Mouse (Mus musculus) G1E (cell line): ENCODE data around the gene 2010005H15Rik. TPM values are rescaled to one million over a fixed set of nuclear protein-coding genes. Genes with fewer than 3 reads are reported as not detected.
"Not testable (repeated sequence)": the region's sequence is repeated elsewhere in the genome, so short reads cannot be mapped to it uniquely, and the experiment has no call there.

Experiments used
- ATAC-seq: 2 replicates; pipeline ENCODE4 v1.8.0; 2016; ENCODE audit warnings: mild to moderate bottlenecking; ENCODE audit not compliant: insufficient number of reproducible peaks, poor library complexity, low FRiP score, severe bottlenecking; ENCODE audit errors: extremely low read depth
- DNase-seq: peaks from one replicate; pipeline ENCODE4 v3.0.0; 2012; ENCODE audit warnings: low spot score
- H3K27me3 ChIP-seq: 2 replicates; pipeline ENCODE4 v1.6.1; 2012; ENCODE audit warnings: mild to moderate bottlenecking, low read length, inconsistent platforms; ENCODE audit not compliant: insufficient read depth
- H3K36me3 ChIP-seq: replicated peaks from 2 replicates; pipeline ENCODE3; 2012; ENCODE audit warnings: mild to moderate bottlenecking, inconsistent platforms
- H3K4me1 ChIP-seq: 2 replicates; pipeline ENCODE4 v1.6.1; 2012; ENCODE audit warnings: low read depth, low read length, inconsistent platforms, mixed read lengths; ENCODE audit not compliant: insufficient read depth
- H3K4me3 ChIP-seq: 2 replicates; pipeline ENCODE4 v1.5.1; 2012; ENCODE audit warnings: low read depth, mild to moderate bottlenecking, inconsistent platforms, low read length, moderate library complexity, mixed read lengths
- H3K9me3 ChIP-seq: replicated peaks from 2 replicates; pipeline ENCODE4 v1.6.1; 2012; ENCODE audit warnings: inconsistent platforms
- CTCF ChIP-seq: IDR thresholded peaks from 2 replicates; pipeline ENCODE4 v1.5.1; 2012; ENCODE audit warnings: low read depth, low read length, inconsistent platforms, mixed read lengths
- GATA1 ChIP-seq: IDR thresholded peaks from 2 replicates; pipeline ENCODE4 v1.6.1; 2012; ENCODE audit warnings: borderline replicate concordance, low read length, inconsistent platforms, mixed read lengths
- GATA2 ChIP-seq: IDR thresholded peaks from 2 replicates; pipeline ENCODE4 v1.6.1; 2012; ENCODE audit warnings: low read depth, low read length, inconsistent platforms, borderline replicate concordance
- POLR2AphosphoS5 ChIP-seq: IDR thresholded peaks from 2 replicates; pipeline ENCODE4 v1.6.1; 2012; ENCODE audit warnings: low read depth, low read length, inconsistent platforms; ENCODE audit not compliant: insufficient replicate concordance
- TAL1 ChIP-seq: conservative IDR thresholded peaks from 2 replicates; pipeline ENCODE4 v1.6.1; 2012; ENCODE audit warnings: low read depth, low read length, inconsistent platforms, mixed read lengths
- polyA plus RNA-seq: library from polyadenylated mRNA; stranded (reverse); fragments of >175 nt; gene quantifications from 2 replicates; pipeline ENCODE4 v1.2.3, GENCODE M21; 2012
- total RNA-seq, 2 experiments: library from RNA; stranded (forward) in 1 of 2; stranded (reverse) in 1 of 2; fragments of 200-1000 nt in 1 of 2; fragments of >200 nt in 1 of 2; fragmentation: Nextera tagmentation in 1 of 2; gene quantifications; 2 replicates each; pipeline ENCODE4 v1.2.3; 2014 to 2017

Gene 2010005H15Rik
- total and polyA plus RNA-seq, 3 experiments: not detected

- DNase-seq (no peak), ATAC-seq (no peak)
- Histone ChIP-seq H3K27me3 (peaks cover 3% of the 10 kb centered on the region; the same call in 1 of the 2 replicates), H3K4me3 (no peak within 1 kb of the TSS), H3K9me3 (no peaks in the 10 kb centered on the region), H3K4me1 (no peaks in the 10 kb centered on the region), H3K36me3 (no peaks in the 10 kb centered on the region)
- TF ChIP-seq CTCF (no peak), TAL1 (no peak), POLR2AphosphoS5 (no peak), GATA1 (no peak), GATA2 (no peak)
Observed at GRCm38 (mm10) chr16:36209967-36210453, 11.3 kb upstream of the 2010005H15Rik start, which contains the start of gene Gm5416. Gm5416 (plus strand) TSS chr16:36210403.

- H3K36me3 ChIP-seq, H3K4me3 ChIP-seq, ATAC-seq, H3K27me3 ChIP-seq, DNase-seq, H3K4me1 ChIP-seq, H3K9me3 ChIP-seq: not testable (repeated sequence)
Observed at GRCm38 (mm10) chr16:36260585-36260984, 39.3 kb downstream of the 2010005H15Rik start.

DNA sequence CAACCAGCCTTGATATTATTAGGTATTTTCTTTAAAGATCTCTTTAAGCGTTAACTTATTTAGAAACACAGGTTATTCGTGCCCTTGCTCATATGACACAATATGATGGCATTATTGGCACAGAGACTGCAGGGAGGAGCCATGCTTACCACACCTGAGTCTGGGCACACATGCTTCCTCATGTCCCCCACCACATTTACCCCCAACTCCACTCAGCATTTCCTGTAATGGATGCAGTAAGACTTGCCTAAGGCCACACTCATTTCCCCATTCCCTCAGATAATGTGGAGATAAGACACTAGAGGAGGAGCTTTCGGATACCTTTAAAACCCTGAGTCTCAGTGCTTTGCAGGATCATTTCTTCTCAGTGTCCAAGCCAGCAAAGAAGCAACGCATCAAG, 55.5 kb downstream of the 2010005H15Rik start, which contains the start of gene Stfa1:
Stfa1 (plus strand) TSS at position 156 of the 400 bp plus-strand sequence.
- ATAC-seq, DNase-seq, H3K4me3 ChIP-seq, H3K36me3 ChIP-seq, H3K27me3 ChIP-seq, H3K4me1 ChIP-seq, H3K9me3 ChIP-seq: not testable (repeated sequence)

- Histone ChIP-seq H3K36me3 (no peaks in the 10 kb centered on the region), H3K4me1 (no peaks in the 10 kb centered on the region), H3K9me3 (no peaks in the 10 kb centered on the region), H3K27me3 (no peaks in the 10 kb centered on the region), H3K4me3 (no peak overlapping the region)
- DNase-seq (no peak), ATAC-seq (no peak)
- TF ChIP-seq POLR2AphosphoS5 (no peak), CTCF (no peak), TAL1 (no peak), GATA1 (no peak), GATA2 (no peak)
Observed at GRCm38 (mm10) chr16:36289140-36289539, 67.9 kb downstream of the 2010005H15Rik start.

Other genes with a start within 250 kb of the 2010005H15Rik start
- 70.1 and 85.2 TPM in 2 replicates for gene Kpna1, start 242.7 kb upstream of the 2010005H15Rik start, total RNA-seq (2014; fragmentation: Nextera tagmentation)
- gene Kpna1, start 242.7 kb upstream of the 2010005H15Rik start, total RNA-seq (2017): 49.2 and 53.7 TPM in 2 replicates
- 51.4 and 54.1 TPM in 2 replicates for gene Kpna1, start 242.7 kb upstream of the 2010005H15Rik start, polyA plus RNA-seq
- 3.5 and 7.1 TPM in 2 replicates for gene Wdr5b, start 180.3 kb upstream of the 2010005H15Rik start, total RNA-seq (2014; fragmentation: Nextera tagmentation)
- gene Wdr5b, start 180.3 kb upstream of the 2010005H15Rik start, total RNA-seq (2017): 6.9 and 8.1 TPM in 2 replicates
- 0.19 and 0.50 TPM in 2 replicates for gene Wdr5b, start 180.3 kb upstream of the 2010005H15Rik start, polyA plus RNA-seq
- 136 and 143 TPM in 2 replicates for gene Fam162a, start 149.9 kb upstream of the 2010005H15Rik start, total RNA-seq (2014; fragmentation: Nextera tagmentation)
- gene Fam162a, start 149.9 kb upstream of the 2010005H15Rik start, total RNA-seq (2017): 266 and 272 TPM in 2 replicates
- gene Fam162a, start 149.9 kb upstream of the 2010005H15Rik start, polyA plus RNA-seq: 262 and 411 TPM in 2 replicates
- 71.8 and 93.8 TPM in 2 replicates for gene Ccdc58, start 149.8 kb upstream of the 2010005H15Rik start, total RNA-seq (2014; fragmentation: Nextera tagmentation)
- 148 and 250 TPM in 2 replicates for gene Ccdc58, start 149.8 kb upstream of the 2010005H15Rik start, total RNA-seq (2017)
- 4.0 and 6.3 TPM in 2 replicates for gene Ccdc58, start 149.8 kb upstream of the 2010005H15Rik start, polyA plus RNA-seq
- gene Csta1, start 90.2 kb upstream of the 2010005H15Rik start, total RNA-seq (2014; fragmentation: Nextera tagmentation): not detected in 2 replicates
- gene Csta1, start 90.2 kb upstream of the 2010005H15Rik start, total RNA-seq (2017): 0.12 and 0.16 TPM in 2 replicates
- gene Csta1, start 90.2 kb upstream of the 2010005H15Rik start, polyA plus RNA-seq: not detected in 2 replicates
- not detected in 2 replicates for gene Stfa2l1, start 64.7 kb upstream of the 2010005H15Rik start, total RNA-seq (2014; fragmentation: Nextera tagmentation)
- gene Stfa2l1, start 64.7 kb upstream of the 2010005H15Rik start, total RNA-seq (2017): not detected in 2 replicates
- not detected in 2 replicates for gene Stfa2l1, start 64.7 kb upstream of the 2010005H15Rik start, polyA plus RNA-seq
- gene Gm5483, start 37.3 kb upstream of the 2010005H15Rik start, total RNA-seq (2014; fragmentation: Nextera tagmentation): not detected in 2 replicates
- 0.05 and 0.06 TPM in 2 replicates for gene Gm5483, start 37.3 kb upstream of the 2010005H15Rik start, total RNA-seq (2017)
- gene Gm5483, start 37.3 kb upstream of the 2010005H15Rik start, polyA plus RNA-seq: not detected in 2 replicates
- gene Gm5416, start 11.1 kb upstream of the 2010005H15Rik start, total RNA-seq (2014; fragmentation: Nextera tagmentation): not detected in 2 replicates
- gene Gm5416, start 11.1 kb upstream of the 2010005H15Rik start, total RNA-seq (2017): not detected in 2 replicates
- not detected in 2 replicates for gene Gm5416, start 11.1 kb upstream of the 2010005H15Rik start, polyA plus RNA-seq
- not detected in 2 replicates for gene Stfa1, start 55.5 kb downstream of the 2010005H15Rik start, total RNA-seq (2014; fragmentation: Nextera tagmentation)
- not detected in 2 replicates for gene Stfa1, start 55.5 kb downstream of the 2010005H15Rik start, total RNA-seq (2017)
- not detected in 2 replicates for gene Stfa1, start 55.5 kb downstream of the 2010005H15Rik start, polyA plus RNA-seq
- not detected in 2 replicates for gene BC117090, start 112.9 kb downstream of the 2010005H15Rik start, total RNA-seq (2014; fragmentation: Nextera tagmentation)
- gene BC117090, start 112.9 kb downstream of the 2010005H15Rik start, total RNA-seq (2017): not detected in 2 replicates
- gene BC117090, start 112.9 kb downstream of the 2010005H15Rik start, polyA plus RNA-seq: not detected in 2 replicates
- gene BC100530, start 146.3 kb downstream of the 2010005H15Rik start, total RNA-seq (2014; fragmentation: Nextera tagmentation): not detected in 2 replicates
- gene BC100530, start 146.3 kb downstream of the 2010005H15Rik start, total RNA-seq (2017): not detected in 2 replicates
- gene BC100530, start 146.3 kb downstream of the 2010005H15Rik start, polyA plus RNA-seq: not detected in 2 replicates
- not detected in 2 replicates for gene Stfa2, start 187.0 kb downstream of the 2010005H15Rik start, total RNA-seq (2014; fragmentation: Nextera tagmentation)
- gene Stfa2, start 187.0 kb downstream of the 2010005H15Rik start, total RNA-seq (2017): not detected in 2 replicates
- gene Stfa2, start 187.0 kb downstream of the 2010005H15Rik start, polyA plus RNA-seq: not detected in 2 replicates
- gene Stfa3, start 233.9 kb downstream of the 2010005H15Rik start, total RNA-seq (2014; fragmentation: Nextera tagmentation): not detected in 2 replicates
- not detected in 2 replicates for gene Stfa3, start 233.9 kb downstream of the 2010005H15Rik start, total RNA-seq (2017)
- not detected in 2 replicates for gene Stfa3, start 233.9 kb downstream of the 2010005H15Rik start, polyA plus RNA-seq